Mouse (Mus musculus): Measurements from ENCODE around the gene Kctd18. TPM values are rescaled to one million over a fixed set of nuclear protein-coding genes. Genes with fewer than 3 reads are reported as not detected.

The Kctd18 gene
- polyA plus RNA-seq, 1 experiment = 21.3 TPM

- H3K27ac ChIP-seq (ENCODE audit: insufficient read depth, low read length) = no peak overlapping the region
- H3K9me3 ChIP-seq (replicated peaks; ENCODE audit: control insufficient read depth, insufficient read depth, low read length, poor library complexity, severe bottlenecking) = no peaks in the 10 kb centered on the region
- no peaks in the 10 kb centered on the region for H3K27me3 ChIP-seq (ENCODE audit: control insufficient read depth, insufficient read depth, low read length, poor library complexity, severe bottlenecking)
- H3K4me3 ChIP-seq (ENCODE audit: low read depth, low read length) = no peak overlapping the region
- no peaks in the 10 kb centered on the region for H3K4me1 ChIP-seq (ENCODE audit: control insufficient read depth, insufficient read depth, low read length)
- H3K36me3 ChIP-seq (ENCODE audit: control insufficient read depth, insufficient read depth, low read length, poor library complexity, severe bottlenecking) = no peaks in the 10 kb centered on the region
- H3K9ac ChIP-seq (ENCODE audit: low read depth, poor library complexity, severe bottlenecking) = no peak overlapping the region
- TF ChIP-seq CTCF (IDR thresholded peaks at IDR 0.05; ENCODE audit: low read depth, low read length) = no peak
- TF ChIP-seq POLR2A (IDR thresholded peaks at IDR 0.05; ENCODE audit: insufficient read depth, low read length) = no peak
- no peak for TF ChIP-seq EP300 (IDR thresholded peaks at IDR 0.05; ENCODE audit: insufficient read depth, low read depth, low read length)
Measured at GRCm38 (mm10) chr1:57940691-57941090, 78.1 kb downstream of the Kctd18 start.

- no peak overlapping the region for H3K4me3 ChIP-seq (ENCODE audit: low read depth, low read length)
- H3K27me3 ChIP-seq (ENCODE audit: control insufficient read depth, insufficient read depth, low read length, poor library complexity, severe bottlenecking) = no peaks in the 10 kb centered on the region
- H3K36me3 ChIP-seq (ENCODE audit: control insufficient read depth, insufficient read depth, low read length, poor library complexity, severe bottlenecking) = no peaks in the 10 kb centered on the region
- TF ChIP-seq CTCF (IDR thresholded peaks at IDR 0.05; ENCODE audit: low read depth, low read length) = no peak
- no peak for TF ChIP-seq EP300 (IDR thresholded peaks at IDR 0.05; ENCODE audit: insufficient read depth, low read depth, low read length)
- no peak for TF ChIP-seq POLR2A (IDR thresholded peaks at IDR 0.05; ENCODE audit: insufficient read depth, low read length)
- H3K4me1 ChIP-seq (ENCODE audit: control insufficient read depth, insufficient read depth, low read length) = no peaks in the 10 kb centered on the region
- H3K9ac ChIP-seq (ENCODE audit: low read depth, poor library complexity, severe bottlenecking) = no peak overlapping the region
- no peaks in the 10 kb centered on the region for H3K9me3 ChIP-seq (replicated peaks; ENCODE audit: control insufficient read depth, insufficient read depth, low read length, poor library complexity, severe bottlenecking)
- H3K27ac ChIP-seq (ENCODE audit: insufficient read depth, low read length) = no peak overlapping the region
Measured at GRCm38 (mm10) chr1:57934287-57934686, 84.5 kb downstream of the Kctd18 start.

GRCm38 (mm10) chr1:57918567-57918966 is 100.2 kb downstream of the Kctd18 start:
- Histone ChIP-seq H3K27me3 (ENCODE audit: control insufficient read depth, insufficient read depth, low read length, poor library complexity, severe bottlenecking) (no peaks in the 10 kb centered on the region), H3K36me3 (ENCODE audit: control insufficient read depth, insufficient read depth, low read length, poor library complexity, severe bottlenecking) (no peaks in the 10 kb centered on the region), H3K27ac (ENCODE audit: insufficient read depth, low read length) (no peak overlapping the region), H3K9me3 (replicated peaks; ENCODE audit: control insufficient read depth, insufficient read depth, low read length, poor library complexity, severe bottlenecking) (no peaks in the 10 kb centered on the region), H3K9ac (ENCODE audit: low read depth, poor library complexity, severe bottlenecking) (no peak overlapping the region), H3K4me1 (ENCODE audit: control insufficient read depth, insufficient read depth, low read length) (no peaks in the 10 kb centered on the region), H3K4me3 (ENCODE audit: low read depth, low read length) (no peak overlapping the region)
- TF ChIP-seq POLR2A (IDR thresholded peaks at IDR 0.05; ENCODE audit: insufficient read depth, low read length) = no peak
- TF ChIP-seq CTCF (IDR thresholded peaks at IDR 0.05; ENCODE audit: low read depth, low read length) = no peak
- no peak for TF ChIP-seq EP300 (IDR thresholded peaks at IDR 0.05; ENCODE audit: insufficient read depth, low read depth, low read length)

- H3K27me3 ChIP-seq (ENCODE audit: control insufficient read depth, insufficient read depth, low read length, poor library complexity, severe bottlenecking) = no peaks in the 10 kb centered on the region
- no peak overlapping the region for H3K9ac ChIP-seq (ENCODE audit: low read depth, poor library complexity, severe bottlenecking)
- TF ChIP-seq EP300 (IDR thresholded peaks at IDR 0.05; ENCODE audit: insufficient read depth, low read depth, low read length) (no peak), CTCF (IDR thresholded peaks at IDR 0.05; ENCODE audit: low read depth, low read length) (no peak)
- no peaks in the 10 kb centered on the region for H3K4me1 ChIP-seq (ENCODE audit: control insufficient read depth, insufficient read depth, low read length)
- no peaks in the 10 kb centered on the region for H3K9me3 ChIP-seq (replicated peaks; ENCODE audit: control insufficient read depth, insufficient read depth, low read length, poor library complexity, severe bottlenecking)
- H3K4me3 ChIP-seq (ENCODE audit: low read depth, low read length) = no peak overlapping the region
- no peak overlapping the region for H3K27ac ChIP-seq (ENCODE audit: insufficient read depth, low read length)
- H3K36me3 ChIP-seq (ENCODE audit: control insufficient read depth, insufficient read depth, low read length, poor library complexity, severe bottlenecking) = no peaks in the 10 kb centered on the region
Measured at GRCm38 (mm10) chr1:57917342-57917741, 101.4 kb downstream of the Kctd18 start.

DNA sequence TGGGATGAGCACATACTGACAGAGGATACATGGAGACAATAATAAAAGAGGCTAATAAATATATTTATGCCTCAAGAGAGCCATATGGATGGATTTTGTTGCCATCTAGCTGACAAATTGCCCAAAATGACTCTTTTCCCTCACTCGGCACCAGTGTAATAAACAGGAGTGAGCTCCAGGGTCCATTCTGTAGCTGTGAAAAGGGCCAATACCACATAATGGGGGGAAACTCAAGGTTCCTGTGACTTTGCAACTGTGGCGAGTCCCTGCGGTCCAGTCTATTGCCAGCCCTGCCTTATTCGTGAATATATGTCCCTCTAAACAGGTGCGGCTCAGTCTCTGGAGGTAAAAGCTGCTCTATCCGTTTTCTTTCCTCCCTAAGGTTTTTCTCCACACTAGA is 107.2 kb downstream of the Kctd18 start:
- TF ChIP-seq CTCF (IDR thresholded peaks at IDR 0.05; ENCODE audit: low read depth, low read length) = no peak
- Histone ChIP-seq H3K4me1 (ENCODE audit: control insufficient read depth, insufficient read depth, low read length) (no peaks in the 10 kb centered on the region), H3K9me3 (replicated peaks; ENCODE audit: control insufficient read depth, insufficient read depth, low read length, poor library complexity, severe bottlenecking) (no peaks in the 10 kb centered on the region)

GRCm38 (mm10) chr1:57906312-57906711 is 112.4 kb downstream of the Kctd18 start:
- TF ChIP-seq POLR2A (IDR thresholded peaks at IDR 0.05; ENCODE audit: insufficient read depth, low read length) (no peak), CTCF (IDR thresholded peaks at IDR 0.05; ENCODE audit: low read depth, low read length) (no peak)
- no peak overlapping the region for H3K9ac ChIP-seq (ENCODE audit: low read depth, poor library complexity, severe bottlenecking)
- H3K27me3 ChIP-seq (ENCODE audit: control insufficient read depth, insufficient read depth, low read length, poor library complexity, severe bottlenecking) = no peaks in the 10 kb centered on the region
- no peaks in the 10 kb centered on the region for H3K36me3 ChIP-seq (ENCODE audit: control insufficient read depth, insufficient read depth, low read length, poor library complexity, severe bottlenecking)
- H3K9me3 ChIP-seq (replicated peaks; ENCODE audit: control insufficient read depth, insufficient read depth, low read length, poor library complexity, severe bottlenecking) = no peaks in the 10 kb centered on the region
- H3K4me1 ChIP-seq (ENCODE audit: control insufficient read depth, insufficient read depth, low read length) = no peaks in the 10 kb centered on the region
- no peak overlapping the region for H3K27ac ChIP-seq (ENCODE audit: insufficient read depth, low read length)
- no peak overlapping the region for H3K4me3 ChIP-seq (ENCODE audit: low read depth, low read length)

More for the DNA sequence above, 107.2 kb downstream of the Kctd18 start:
- no peak overlapping the region for H3K9ac ChIP-seq (ENCODE audit: low read depth, poor library complexity, severe bottlenecking)
- no peaks in the 10 kb centered on the region for H3K27me3 ChIP-seq (ENCODE audit: control insufficient read depth, insufficient read depth, low read length, poor library complexity, severe bottlenecking)
- H3K36me3 ChIP-seq (ENCODE audit: control insufficient read depth, insufficient read depth, low read length, poor library complexity, severe bottlenecking) = no peaks in the 10 kb centered on the region
- no peak overlapping the region for H3K4me3 ChIP-seq (ENCODE audit: low read depth, low read length)
- no peak overlapping the region for H3K27ac ChIP-seq (ENCODE audit: insufficient read depth, low read length)
